Mouse (Mus musculus) heart, adult 11 months (tissue): ENCODE measurements around the gene Vps37b.
"Not testable (repeated sequence)": the region's sequence is repeated elsewhere in the genome, so short reads cannot be mapped to it uniquely, and the experiment has no call there.

Experiments used
- DNase-seq: peaks from one replicate; pipeline ENCODE4 v3.0.0; 2022

Vps37b gene

GRCm38 (mm10) chr5:124032001-124032508 is at the start of gene Vps37b:
Gene Vps37b (minus strand): TSS chr5:124032270.
- DNase-seq: peak; percentile 99

GRCm38 (mm10) chr5:124079880-124080279 is 47.8 kb upstream of the Vps37b start:
- DNase-seq: no peak

GRCm38 (mm10) chr5:124078794-124079416 is 46.8 kb upstream of the Vps37b start:
- DNase-seq: no peak

- DNase-seq: no peak
These were observed 45.9 kb upstream of the Vps37b start for GRCm38 (mm10) chr5:124077856-124078460.

GRCm38 (mm10) chr5:124077241-124077640 is 45.2 kb upstream of the Vps37b start:
- no peak for DNase-seq

- no peak for DNase-seq
These were observed 44.5 kb upstream of the Vps37b start for GRCm38 (mm10) chr5:124076559-124076958.

GRCm38 (mm10) chr5:124075716-124076115 is 43.6 kb upstream of the Vps37b start:
- DNase-seq: no peak

GRCm38 (mm10) chr5:124074845-124075307 is 42.8 kb upstream of the Vps37b start:
- peak; percentile 96 for DNase-seq

- DNase-seq: no peak
These were observed 41.6 kb upstream of the Vps37b start for GRCm38 (mm10) chr5:124073682-124074081.

GRCm38 (mm10) chr5:124069657-124070056 is 37.6 kb upstream of the Vps37b start:
- DNase-seq: no peak

- DNase-seq: no peak
These were observed 30.2 kb upstream of the Vps37b start for GRCm38 (mm10) chr5:124062037-124062824.

- peak; percentile 98 for DNase-seq
These were observed 27.6 kb upstream of the Vps37b start for GRCm38 (mm10) chr5:124059677-124060076.

- no peak for DNase-seq
These were observed 26.7 kb upstream of the Vps37b start for GRCm38 (mm10) chr5:124058749-124059148.

- no peak for DNase-seq
These were observed 24.9 kb upstream of the Vps37b start for GRCm38 (mm10) chr5:124056956-124057355.

- no peak for DNase-seq
These were observed 24.1 kb upstream of the Vps37b start for GRCm38 (mm10) chr5:124056219-124056618.

GRCm38 (mm10) chr5:124052641-124053040 is 20.6 kb upstream of the Vps37b start:
- DNase-seq: not testable (repeated sequence)

- peak; percentile 95 for DNase-seq
These were observed 19.9 kb upstream of the Vps37b start for GRCm38 (mm10) chr5:124051899-124052491.

- peak; percentile 96 for DNase-seq
These were observed 18.3 kb upstream of the Vps37b start for GRCm38 (mm10) chr5:124050095-124051050.

GRCm38 (mm10) chr5:124049249-124050045 is 17.4 kb upstream of the Vps37b start:
- no peak for DNase-seq

GRCm38 (mm10) chr5:124046741-124047401 is 14.8 kb upstream of the Vps37b start:
- DNase-seq: peak; percentile 95
